Mouse (Mus musculus) C2C12 (cell line): ENCODE results near the gene Rcbtb2.

Source experiments
- CTCF ChIP-seq: IDR thresholded peaks from one replicate; pipeline ENCODE4 v1.5.1; 2011; ENCODE audit not compliant: control insufficient read depth, insufficient read depth, insufficient read length
- MAX ChIP-seq: IDR thresholded peaks from one replicate; pipeline ENCODE4 v1.6.1; 2011; ENCODE audit warnings: mild to moderate bottlenecking, control low read depth
- USF1 ChIP-seq: IDR thresholded peaks from one replicate; pipeline ENCODE4 v1.6.1; 2011; ENCODE audit warnings: low read depth, mild to moderate bottlenecking, control low read depth, moderate library complexity

GRCm38 (mm10) chr14:73238498-73239250 lies 115.8 kb downstream of the Rcbtb2 start:
- no peak for TF ChIP-seq CTCF
- TF ChIP-seq MAX = no peak
- TF ChIP-seq USF1 = no peak
